Mouse (Mus musculus) intestine, embryonic 14.5 days (tissue): ENCODE results near the gene Nipbl. TPM values are rescaled to one million over a fixed set of nuclear protein-coding genes. Genes with fewer than 3 reads are reported as not detected.
"Not testable (repeated sequence)": the region's sequence is repeated elsewhere in the genome, so short reads cannot be mapped to it uniquely, and the experiment has no call there.

ENCODE experiments used
- ATAC-seq: fragments of 200-750 bp; cut with Nextera tagmentation; replicated peaks from 2 replicates; pipeline ENCODE4 v1.8.0; 2017; ENCODE audit warnings: low read depth, moderate number of reproducible peaks, moderate TSS enrichment, moderate library complexity; ENCODE audit not compliant: low FRiP score, low TSS enrichment
- DNase-seq: peaks from one replicate; pipeline ENCODE4 v3.0.0-alpha.2; 2018; ENCODE audit warnings: low spot score
- H3K27ac ChIP-seq: fragments of 300-500 bp; sonication (generic); 2 replicates; pipeline ENCODE4 v1.5.1; 2014; ENCODE audit warnings: low read depth, mild to moderate bottlenecking, control low read depth
- H3K27me3 ChIP-seq: fragments of 300-500 bp; sonication (generic); replicated peaks from 2 replicates; pipeline ENCODE4 v1.6.1; 2014; ENCODE audit warnings: low read length, control low read depth; ENCODE audit not compliant: control insufficient read depth, insufficient read depth
- H3K36me3 ChIP-seq: fragments of 300-500 bp; sonication (generic); 2 replicates; pipeline ENCODE4 v1.6.1; 2014; ENCODE audit warnings: low read length, control low read depth; ENCODE audit not compliant: control insufficient read depth, insufficient read depth
- H3K4me1 ChIP-seq: fragments of 300-500 bp; sonication (generic); replicated peaks from 2 replicates; pipeline ENCODE4 v1.6.1; 2014; ENCODE audit warnings: low read length, control low read depth, mixed read lengths; ENCODE audit not compliant: control insufficient read depth, insufficient read depth
- H3K4me2 ChIP-seq: fragments of 300-500 bp; sonication (generic); 2 replicates; pipeline ENCODE4 v1.6.1; 2014; ENCODE audit warnings: low read length
- H3K4me3 ChIP-seq: fragments of 300-500 bp; sonication (generic); 2 replicates; pipeline ENCODE4 v1.5.1; 2014; ENCODE audit warnings: low read depth, low read length, control low read depth, mixed read lengths
- H3K9ac ChIP-seq: fragments of 300-500 bp; sonication (generic); 2 replicates; pipeline ENCODE4 v1.6.1; 2014; ENCODE audit warnings: mild to moderate bottlenecking, low read length
- H3K9me3 ChIP-seq: fragments of 300-500 bp; sonication (generic); 2 replicates; pipeline ENCODE4 v1.6.1; 2016; ENCODE audit warnings: low read length, control low read depth; ENCODE audit not compliant: control insufficient read depth
- WGBS: fragments of 180-500 bp; shearing (Covaris S2); extraction: QIAGEN DNeasy Blood & Tissue Kit; methylation state at CpG from one replicate; pipeline ENCODE4 v1.1.7; 2014; 5-methylcytosine and 5-hydroxymethylcytosine counted together
- polyA plus RNA-seq: library from polyadenylated mRNA; unstranded; fragments of >200 nt; fragmentation: Nextera tagmentation; extraction: Ambion mirVana; gene quantifications from 2 replicates; pipeline ENCODE4 v1.2.1, GENCODE M21; 2014

The Nipbl gene
- polyA plus RNA-seq, 1 experiment from 2014 or later: 23.3 TPM

- no peaks in the 10 kb centered on the region for H3K4me1 ChIP-seq
- no peak for ATAC-seq
- H3K9ac ChIP-seq: no peak overlapping the region
- peaks cover 87% of the 10 kb centered on the region for H3K36me3 ChIP-seq
- H3K27ac ChIP-seq: no peak overlapping the region
- H3K9me3 ChIP-seq: no peaks in the 10 kb centered on the region
- H3K4me2 ChIP-seq: no peak overlapping the region
- no peak overlapping the region for H3K4me3 ChIP-seq
- 90% methylated on average over 1 of the region's 1 CpGs for WGBS
- H3K27me3 ChIP-seq: no peaks in the 10 kb centered on the region
- DNase-seq: no peak
These were observed 138.8 kb downstream of the Nipbl start for GRCm38 (mm10) chr15:8305474-8305873.

GRCm38 (mm10) chr15:8302944-8303343 is 141.3 kb downstream of the Nipbl start:
- Histone ChIP-seq H3K4me1 (no peaks in the 10 kb centered on the region), H3K27me3 (no peaks in the 10 kb centered on the region), H3K27ac (no peak overlapping the region), H3K36me3 (peaks cover 91% of the 10 kb centered on the region), H3K9ac (no peak overlapping the region), H3K4me3 (no peak overlapping the region), H3K9me3 (no peaks in the 10 kb centered on the region), H3K4me2 (no peak overlapping the region)
- ATAC-seq (no peak), DNase-seq (no peak)
- 90% methylated on average over 10 of the region's 10 CpGs for WGBS

DNA sequence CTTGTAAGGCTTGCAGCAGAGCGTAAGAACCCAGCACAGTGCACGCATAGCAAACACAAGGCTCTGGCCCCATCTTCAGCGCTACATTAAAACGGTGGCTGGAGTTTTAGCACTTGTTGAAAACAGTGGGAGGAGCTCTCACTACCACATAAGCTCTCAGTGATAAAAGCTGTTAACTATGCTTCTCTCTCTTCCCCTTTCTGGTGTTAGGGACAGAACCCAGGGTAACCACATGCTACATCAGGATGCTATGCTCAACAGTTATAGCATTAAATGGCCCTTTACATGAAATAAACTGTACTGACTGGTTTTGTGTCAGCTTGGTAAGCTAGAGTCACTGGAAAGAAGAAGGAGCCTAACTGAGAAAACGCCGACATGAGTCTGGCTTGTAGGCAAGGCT is 150.1 kb downstream of the Nipbl start:
- peaks cover 83% of the 10 kb centered on the region for H3K36me3 ChIP-seq
- no peak for ATAC-seq
- WGBS: 92% methylated on average over 6 of the region's 6 CpGs

GRCm38 (mm10) chr15:8291251-8291650 is 153.0 kb downstream of the Nipbl start:
- WGBS: 94% methylated on average over 14 of the region's 14 CpGs
- Histone ChIP-seq H3K9me3 (no peaks in the 10 kb centered on the region), H3K9ac (no peak overlapping the region), H3K4me3 (no peak overlapping the region), H3K27ac (no peak overlapping the region), H3K4me1 (no peaks in the 10 kb centered on the region), H3K27me3 (no peaks in the 10 kb centered on the region), H3K36me3 (peaks cover 56% of the 10 kb centered on the region), H3K4me2 (no peak overlapping the region)
- ATAC-seq: no peak
- DNase-seq: no peak

More for the DNA sequence above, 150.1 kb downstream of the Nipbl start:
- H3K27me3 ChIP-seq: no peaks in the 10 kb centered on the region
- no peak overlapping the region for H3K27ac ChIP-seq
- H3K9me3 ChIP-seq: no peaks in the 10 kb centered on the region
- no peak overlapping the region for H3K4me2 ChIP-seq
- no peaks in the 10 kb centered on the region for H3K4me1 ChIP-seq
- no peak for DNase-seq
- no peak overlapping the region for H3K4me3 ChIP-seq
- H3K9ac ChIP-seq: no peak overlapping the region

GRCm38 (mm10) chr15:8282155-8282554 is 162.1 kb downstream of the Nipbl start:
- Histone ChIP-seq H3K4me2 (no peak overlapping the region), H3K9ac (no peak overlapping the region), H3K4me1 (no peaks in the 10 kb centered on the region), H3K27me3 (no peaks in the 10 kb centered on the region), H3K36me3 (no peaks in the 10 kb centered on the region), H3K9me3 (no peaks in the 10 kb centered on the region), H3K27ac (no peak overlapping the region), H3K4me3 (no peak overlapping the region)
- ATAC-seq (no peak), DNase-seq (no peak)
- WGBS: 83% methylated on average over 2 of the region's 2 CpGs

- 72% methylated on average over 7 of the region's 7 CpGs for WGBS
- DNase-seq (no peak), ATAC-seq (no peak)
- Histone ChIP-seq H3K27ac (no peak overlapping the region), H3K9ac (no peak overlapping the region), H3K4me3 (no peak overlapping the region), H3K4me1 (no peaks in the 10 kb centered on the region), H3K9me3 (no peaks in the 10 kb centered on the region), H3K36me3 (no peaks in the 10 kb centered on the region), H3K27me3 (no peaks in the 10 kb centered on the region), H3K4me2 (no peak overlapping the region)
These were observed 162.6 kb downstream of the Nipbl start for GRCm38 (mm10) chr15:8281701-8282100.

- 48% methylated on average over 19 of the region's 20 CpGs for WGBS
- DNase-seq: peak; percentile 54
- H3K27ac ChIP-seq: 0 out of 2 replicates have a peak overlapping the region, but pooled peaks have one; percentile 16
- H3K4me2 ChIP-seq: peak overlapping the region; percentile 62
- no peaks in the 10 kb centered on the region for H3K27me3 ChIP-seq
- H3K36me3 ChIP-seq: no peaks in the 10 kb centered on the region
- H3K4me1 ChIP-seq: no peaks in the 10 kb centered on the region
- H3K4me3 ChIP-seq: peak overlapping the region; percentile 40
- H3K9ac ChIP-seq: 0 out of 2 replicates have a peak overlapping the region, but pooled peaks have one; percentile 29
- 0 out of 2 replicates have a peak, but pooled peaks have one; percentile 27 for ATAC-seq
- H3K9me3 ChIP-seq: no peaks in the 10 kb centered on the region
These were observed 164.2 kb downstream of the Nipbl start for GRCm38 (mm10) chr15:8279929-8280610.

DNA sequence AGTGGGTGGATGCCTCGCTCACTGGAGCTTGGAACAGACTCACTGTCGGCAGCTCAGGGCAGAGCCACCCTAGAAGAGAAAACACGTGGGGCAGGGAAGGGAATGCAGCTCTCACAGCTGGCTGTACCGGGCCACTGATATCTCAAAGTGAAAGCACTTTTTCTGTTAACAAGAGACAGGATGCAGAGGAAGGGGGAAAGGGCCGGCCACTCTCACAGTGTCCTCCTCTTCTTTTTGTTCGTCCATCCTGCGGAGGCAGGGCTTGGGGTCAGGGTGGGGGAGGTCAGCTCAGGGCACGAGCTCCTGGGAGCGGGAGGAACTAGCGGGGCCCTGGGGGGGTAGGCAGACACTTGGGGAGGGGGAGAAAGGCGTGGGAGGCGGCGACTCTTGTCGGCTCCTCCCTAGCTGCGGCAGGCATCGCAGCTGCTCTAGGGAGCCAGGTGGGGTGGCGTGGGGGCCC is 164.9 kb downstream of the Nipbl start:
- 21% methylated on average over 14 of the region's 17 CpGs for WGBS
- H3K27ac ChIP-seq: 0 out of 2 replicates have a peak overlapping the region, but pooled peaks have one; percentile 16

DNA sequence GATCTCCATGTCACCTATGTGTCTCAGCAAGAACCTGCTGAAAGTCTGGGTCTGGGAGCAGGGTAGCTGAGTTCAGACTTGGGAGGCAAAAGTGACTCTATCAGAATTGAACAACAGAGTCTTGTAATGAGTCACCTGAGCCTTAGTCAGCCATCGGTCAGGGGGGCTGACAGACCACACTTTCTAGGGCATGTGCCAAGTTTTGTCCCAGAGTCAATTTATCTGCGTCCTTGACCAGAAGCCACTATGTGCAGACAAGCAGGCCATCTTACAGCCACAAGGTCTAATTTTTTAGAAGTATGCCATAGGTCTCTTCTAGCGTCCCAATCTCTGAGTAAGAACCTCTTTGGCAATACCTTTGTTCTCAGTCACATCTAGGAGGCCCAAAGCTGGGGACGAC is 166.3 kb downstream of the Nipbl start:
- not testable (repeated sequence) for H3K9me3 ChIP-seq

More for the DNA sequence above, 164.9 kb downstream of the Nipbl start:
- Histone ChIP-seq H3K36me3 (no peaks in the 10 kb centered on the region), H3K4me1 (no peaks in the 10 kb centered on the region), H3K4me2 (peak overlapping the region; percentile 62), H3K9ac (0 out of 2 replicates have a peak overlapping the region, but pooled peaks have one; percentile 29), H3K27me3 (no peaks in the 10 kb centered on the region), H3K4me3 (peak overlapping the region; percentile 40), H3K9me3 (no peaks in the 10 kb centered on the region)
- ATAC-seq: no peak
- peak; percentile 60 for DNase-seq

More for the DNA sequence above, 166.3 kb downstream of the Nipbl start:
- not testable (repeated sequence) for H3K4me2 ChIP-seq, H3K4me3 ChIP-seq, ATAC-seq, H3K36me3 ChIP-seq, H3K27ac ChIP-seq, H3K9ac ChIP-seq, H3K4me1 ChIP-seq, DNase-seq, H3K27me3 ChIP-seq
- WGBS: 91% methylated on average over 4 of the region's 4 CpGs
